Mouse (Mus musculus) ES-E14 (cell line): Measurements from ENCODE around the gene Tead3.

ENCODE experiments used
- MAFK ChIP-seq: IDR thresholded peaks from 2 replicates; pipeline ENCODE4 v1.6.1; 2014; ENCODE audit warnings: mild to moderate bottlenecking, low read depth, low read length, inconsistent platforms; ENCODE audit not compliant: insufficient read depth
- ZC3H11A ChIP-seq: IDR thresholded peaks from 2 replicates; pipeline ENCODE4 v1.6.1; 2012; ENCODE audit warnings: low read depth, mild to moderate bottlenecking, inconsistent platforms, low read length, borderline replicate concordance

GRCm38 (mm10) chr17:28394051-28394765 lies 43.6 kb upstream of the Tead3 start:
- TF ChIP-seq ZC3H11A (no peak), MAFK (no peak)
